Mouse (Mus musculus) cerebellum, adult 18-20 months (tissue): ENCODE data around the gene Tmem144.

ENCODE experiments used
- DNase-seq, 2 experiments: peaks; one replicate each; pipeline ENCODE4 v3.0.0; 2021

Gene Tmem144

GRCm38 (mm10) chr3:79852654-79853166 lies at the start of gene Tmem144:
TSS of gene Tmem144 (minus strand) at chr3:79852773.
- no peak for DNase-seq

GRCm38 (mm10) chr3:79901734-79902133 lies 49.2 kb upstream of the Tmem144 start:
- DNase-seq = no peak

- no peak for DNase-seq
Observed at GRCm38 (mm10) chr3:79901321-79901720, 48.7 kb upstream of the Tmem144 start.

- DNase-seq = no peak
Observed at GRCm38 (mm10) chr3:79900502-79900901, 47.9 kb upstream of the Tmem144 start.

GRCm38 (mm10) chr3:79899906-79900305 lies 47.3 kb upstream of the Tmem144 start:
- no peak for DNase-seq

GRCm38 (mm10) chr3:79898514-79898913 lies 45.9 kb upstream of the Tmem144 start:
- DNase-seq = no peak

- no peak for DNase-seq
Observed at GRCm38 (mm10) chr3:79897534-79898370, 45.2 kb upstream of the Tmem144 start.

- DNase-seq = no peak
Observed at GRCm38 (mm10) chr3:79887966-79888365, 35.4 kb upstream of the Tmem144 start.

GRCm38 (mm10) chr3:79887161-79887855 lies 34.7 kb upstream of the Tmem144 start:
- DNase-seq = no peak

GRCm38 (mm10) chr3:79886357-79887091 lies 34.0 kb upstream of the Tmem144 start:
- DNase-seq = no peak

- DNase-seq = no peak
Observed at GRCm38 (mm10) chr3:79885686-79886356, 33.2 kb upstream of the Tmem144 start.

- DNase-seq = peak; percentile 12 to 21
Observed at GRCm38 (mm10) chr3:79884761-79885189, 32.2 kb upstream of the Tmem144 start.

- no peak for DNase-seq
Observed at GRCm38 (mm10) chr3:79884305-79884704, 31.7 kb upstream of the Tmem144 start, which contains the start of gene Fam198b. TSS of gene Fam198b (plus strand) at chr3:79884533.

GRCm38 (mm10) chr3:79883092-79883491 lies 30.5 kb upstream of the Tmem144 start:
- DNase-seq = peak; percentile 46 to 59

- no peak for DNase-seq
Observed at GRCm38 (mm10) chr3:79881645-79882044, 29.1 kb upstream of the Tmem144 start.

GRCm38 (mm10) chr3:79879246-79879645 lies 26.7 kb upstream of the Tmem144 start:
- no peak for DNase-seq

- DNase-seq = no peak
Observed at GRCm38 (mm10) chr3:79878350-79878749, 25.8 kb upstream of the Tmem144 start.

- DNase-seq = no peak
Observed at GRCm38 (mm10) chr3:79875471-79875870, 22.9 kb upstream of the Tmem144 start.

GRCm38 (mm10) chr3:79867121-79867709 lies 14.6 kb upstream of the Tmem144 start:
- DNase-seq = peak in 1 of 2 experiments; percentile 15

GRCm38 (mm10) chr3:79866526-79866925 lies 14.0 kb upstream of the Tmem144 start:
- no peak for DNase-seq

- DNase-seq = no peak
Observed at GRCm38 (mm10) chr3:79866089-79866488, 13.5 kb upstream of the Tmem144 start.

GRCm38 (mm10) chr3:79864824-79865223 lies 12.3 kb upstream of the Tmem144 start:
- DNase-seq = no peak
